Mouse (Mus musculus): Measurements from ENCODE around the gene Dennd4b. TPM values are rescaled to one million over a fixed set of nuclear protein-coding genes. Genes with fewer than 3 reads are reported as not detected.

The Dennd4b gene
- polyA plus RNA-seq (2016; fragmentation: Nextera tagmentation; extraction: Ambion mirVana) = 6.1 and 8.2 TPM in 2 replicates

GRCm38 (mm10) chr3:90265034-90265931 lies at the start of gene Dennd4b:
Gene Dennd4b, plus strand, starts transcription at chr3:90265185.
- peak within 1 kb of the TSS; percentile 78 for H3K4me2 ChIP-seq
- under 1% methylated on average over 82 of the region's 87 CpGs for WGBS
- no peaks in the 10 kb centered on the region for H3K27me3 ChIP-seq (replicated peaks)
- peak; percentile 89 for ATAC-seq (ENCODE audit: insufficient number of reproducible peaks, low FRiP score)
- peaks cover 49% of the 10 kb centered on the region for H3K36me3 ChIP-seq
- peak within 1 kb of the TSS; percentile 95 for H3K9ac ChIP-seq
- H3K9me3 ChIP-seq (replicated peaks) = no peaks in the 10 kb centered on the region
- H3K27ac ChIP-seq (ENCODE audit: poor library complexity, severe bottlenecking) = peak within 1 kb of the TSS; percentile 98
- H3K4me3 ChIP-seq = peak within 1 kb of the TSS; percentile 90
- peaks cover 20% of the 10 kb centered on the region for H3K4me1 ChIP-seq (replicated peaks)

DNA sequence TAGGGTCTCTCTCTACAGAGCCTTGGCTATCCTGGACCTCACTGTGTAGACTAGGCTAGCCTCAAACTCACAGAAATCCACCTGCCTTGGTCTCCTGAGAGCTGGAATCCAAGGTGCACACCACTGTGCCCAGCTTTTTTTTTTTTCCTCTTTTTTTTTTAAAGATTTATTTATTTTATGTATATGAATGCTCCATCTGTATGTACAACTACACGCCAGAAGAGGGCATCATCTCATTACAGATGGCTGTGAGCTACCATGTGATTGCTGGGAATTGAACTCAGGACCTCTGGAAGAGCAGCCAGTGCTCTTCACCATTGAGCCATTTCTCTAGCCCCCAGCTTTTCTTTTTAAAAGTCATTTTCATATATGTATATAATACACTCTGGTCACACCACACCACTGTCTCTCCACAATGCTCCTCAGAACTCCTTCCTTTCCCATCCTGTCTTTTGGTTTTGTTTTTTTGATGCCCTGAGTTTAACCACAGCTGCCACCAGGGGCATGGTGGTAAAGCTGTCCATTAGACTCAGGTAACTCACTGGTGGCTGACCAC lies 49.1 kb upstream of the Dennd4b start:
- Histone ChIP-seq H3K27me3 (replicated peaks) (no peaks in the 10 kb centered on the region), H3K4me2 (no peak overlapping the region), H3K4me1 (replicated peaks) (peaks cover 28% of the 10 kb centered on the region), H3K27ac (ENCODE audit: poor library complexity, severe bottlenecking) (no peak overlapping the region), H3K36me3 (peaks cover 18% of the 10 kb centered on the region), H3K4me3 (no peak overlapping the region), H3K9me3 (replicated peaks) (no peaks in the 10 kb centered on the region), H3K9ac (no peak overlapping the region)
- ATAC-seq (ENCODE audit: insufficient number of reproducible peaks, low FRiP score) = no peak
- WGBS = 18% methylated on average over 1 of the region's 1 CpGs

DNA sequence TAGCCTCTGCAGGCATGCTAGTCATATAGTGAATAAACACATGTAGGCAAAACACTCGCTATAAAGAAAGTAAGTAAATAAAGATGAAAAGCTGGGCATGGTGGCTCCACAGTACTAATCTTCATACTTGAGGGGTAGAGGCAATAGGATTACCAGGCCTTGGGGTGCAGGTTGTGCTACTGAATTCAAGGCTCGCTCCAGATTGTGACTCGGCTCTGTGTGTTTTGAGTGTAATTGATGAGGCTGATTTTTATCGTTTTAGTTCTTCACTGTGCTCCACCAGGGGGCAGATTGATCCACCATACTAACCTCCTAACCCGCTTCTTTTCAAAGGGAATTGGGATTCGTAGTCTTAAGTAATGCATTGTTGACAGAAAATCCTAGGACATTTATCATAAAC lies 44.9 kb upstream of the Dennd4b start:
- Histone ChIP-seq H3K36me3 (peaks cover 12% of the 10 kb centered on the region), H3K27me3 (replicated peaks) (no peaks in the 10 kb centered on the region), H3K9me3 (replicated peaks) (no peaks in the 10 kb centered on the region), H3K4me3 (peak overlapping the region; percentile 62), H3K4me1 (replicated peaks) (peaks cover 32% of the 10 kb centered on the region), H3K27ac (ENCODE audit: poor library complexity, severe bottlenecking) (peak overlapping the region; percentile 88), H3K4me2 (peak overlapping the region; percentile 89), H3K9ac (peak overlapping the region; percentile 20; the same call in 1 of the 2 replicates)
- ATAC-seq (ENCODE audit: insufficient number of reproducible peaks, low FRiP score) = no peak
- 20% methylated on average over 6 of the region's 6 CpGs for WGBS

- peak overlapping the region; percentile 62 for H3K4me3 ChIP-seq
- peak overlapping the region; percentile 89 for H3K4me2 ChIP-seq
- peak overlapping the region; percentile 76 for H3K9ac ChIP-seq
- H3K36me3 ChIP-seq = peaks cover 16% of the 10 kb centered on the region
- 0% methylated on average over 20 of the region's 20 CpGs for WGBS
- H3K4me1 ChIP-seq (replicated peaks) = peaks cover 32% of the 10 kb centered on the region
- H3K9me3 ChIP-seq (replicated peaks) = no peaks in the 10 kb centered on the region
- no peaks in the 10 kb centered on the region for H3K27me3 ChIP-seq (replicated peaks)
- peak; percentile 85 for ATAC-seq (ENCODE audit: insufficient number of reproducible peaks, low FRiP score)
- peak overlapping the region; percentile 88 for H3K27ac ChIP-seq (ENCODE audit: poor library complexity, severe bottlenecking)
These were observed 44.4 kb upstream of the Dennd4b start for GRCm38 (mm10) chr3:90220531-90220951.

- peak overlapping the region; percentile 88; the same call in 1 of the 2 replicates for H3K27ac ChIP-seq (ENCODE audit: poor library complexity, severe bottlenecking)
- H3K4me3 ChIP-seq = peak overlapping the region; percentile 62
- 17% methylated on average over 5 of the region's 5 CpGs for WGBS
- peak overlapping the region; percentile 89 for H3K4me2 ChIP-seq
- no peaks in the 10 kb centered on the region for H3K27me3 ChIP-seq (replicated peaks)
- no peaks in the 10 kb centered on the region for H3K9me3 ChIP-seq (replicated peaks)
- no peak for ATAC-seq (ENCODE audit: insufficient number of reproducible peaks, low FRiP score)
- H3K9ac ChIP-seq = peak overlapping the region; percentile 76
- H3K4me1 ChIP-seq (replicated peaks) = peaks cover 32% of the 10 kb centered on the region
- H3K36me3 ChIP-seq = peaks cover 22% of the 10 kb centered on the region
These were observed 43.9 kb upstream of the Dennd4b start for GRCm38 (mm10) chr3:90221123-90221522.

GRCm38 (mm10) chr3:90222455-90222854 lies 42.5 kb upstream of the Dennd4b start:
- H3K4me1 ChIP-seq (replicated peaks) = peaks cover 32% of the 10 kb centered on the region
- H3K27me3 ChIP-seq (replicated peaks) = no peaks in the 10 kb centered on the region
- H3K4me2 ChIP-seq = no peak overlapping the region
- no peak overlapping the region for H3K27ac ChIP-seq (ENCODE audit: poor library complexity, severe bottlenecking)
- peaks cover 24% of the 10 kb centered on the region for H3K36me3 ChIP-seq
- no peak for ATAC-seq (ENCODE audit: insufficient number of reproducible peaks, low FRiP score)
- H3K9ac ChIP-seq = no peak overlapping the region
- no peaks in the 10 kb centered on the region for H3K9me3 ChIP-seq (replicated peaks)
- H3K4me3 ChIP-seq = no peak overlapping the region
- WGBS = 80% methylated on average over 4 of the region's 4 CpGs

- no peak overlapping the region for H3K9ac ChIP-seq
- H3K4me3 ChIP-seq = no peak overlapping the region
- peaks cover 32% of the 10 kb centered on the region for H3K4me1 ChIP-seq (replicated peaks)
- H3K27ac ChIP-seq (ENCODE audit: poor library complexity, severe bottlenecking) = no peak overlapping the region
- no peak for ATAC-seq (ENCODE audit: insufficient number of reproducible peaks, low FRiP score)
- no peaks in the 10 kb centered on the region for H3K9me3 ChIP-seq (replicated peaks)
- H3K27me3 ChIP-seq (replicated peaks) = no peaks in the 10 kb centered on the region
- no peak overlapping the region for H3K4me2 ChIP-seq
- WGBS = 27% methylated on average over 3 of the region's 3 CpGs
- H3K36me3 ChIP-seq = peaks cover 24% of the 10 kb centered on the region
These were observed 42.0 kb upstream of the Dennd4b start for GRCm38 (mm10) chr3:90222941-90223340.

DNA sequence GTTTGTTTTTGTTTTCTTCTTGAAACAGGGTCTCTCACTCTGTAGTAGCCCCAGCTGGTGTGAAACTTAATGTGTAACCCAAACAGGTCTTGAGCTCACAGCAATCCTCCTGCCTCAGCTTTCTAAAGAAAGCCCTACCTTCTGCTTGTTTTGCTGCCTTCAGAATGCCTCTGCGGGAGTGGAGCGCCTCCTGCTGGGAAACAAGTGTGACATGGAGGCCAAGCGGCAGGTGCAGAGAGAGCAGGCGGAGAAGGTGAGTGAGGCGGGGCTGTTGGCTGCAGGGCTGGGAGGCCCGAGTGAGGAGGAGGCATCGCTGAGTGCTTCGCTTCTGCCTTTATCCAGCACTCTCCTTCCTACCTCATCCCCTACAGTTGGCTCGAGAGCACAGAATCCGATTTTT lies 40.7 kb upstream of the Dennd4b start:
- H3K9me3 ChIP-seq (replicated peaks) = no peaks in the 10 kb centered on the region
- H3K27ac ChIP-seq (ENCODE audit: poor library complexity, severe bottlenecking) = no peak overlapping the region
- H3K9ac ChIP-seq = no peak overlapping the region
- no peak overlapping the region for H3K4me2 ChIP-seq
- H3K4me1 ChIP-seq (replicated peaks) = peaks cover 32% of the 10 kb centered on the region
- ATAC-seq (ENCODE audit: insufficient number of reproducible peaks, low FRiP score) = no peak
- 72% methylated on average over 10 of the region's 10 CpGs for WGBS
- H3K4me3 ChIP-seq = no peak overlapping the region
- peaks cover 24% of the 10 kb centered on the region for H3K36me3 ChIP-seq
- no peaks in the 10 kb centered on the region for H3K27me3 ChIP-seq (replicated peaks)

DNA sequence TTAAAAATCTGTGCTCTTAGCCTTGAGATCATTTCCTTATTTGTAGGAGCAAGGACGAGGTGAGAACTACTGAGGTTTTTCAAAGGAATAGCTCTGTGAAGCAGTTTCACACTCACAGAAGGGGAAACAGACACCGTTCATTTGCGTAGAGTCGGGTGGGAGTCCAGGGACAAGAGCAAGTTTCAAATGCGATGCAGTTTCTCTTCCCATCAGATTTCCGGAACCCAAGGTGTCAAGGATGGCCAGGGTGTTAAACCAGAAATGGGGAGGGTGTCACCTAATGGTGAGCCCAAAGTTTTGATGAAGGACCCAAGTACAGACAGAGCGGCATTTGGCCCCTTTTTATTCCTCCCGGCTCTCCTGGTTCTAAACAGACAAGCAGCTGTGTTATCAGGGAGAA lies 33.9 kb upstream of the Dennd4b start:
- peak overlapping the region; percentile 84 for H3K4me3 ChIP-seq
- peak overlapping the region; percentile 80 for H3K9ac ChIP-seq
- WGBS = 11% methylated on average over 8 of the region's 8 CpGs
- H3K4me2 ChIP-seq = peak overlapping the region; percentile 81
- peaks cover 25% of the 10 kb centered on the region for H3K36me3 ChIP-seq
- no peaks in the 10 kb centered on the region for H3K27me3 ChIP-seq (replicated peaks)
- no peak for ATAC-seq (ENCODE audit: insufficient number of reproducible peaks, low FRiP score)
- H3K9me3 ChIP-seq (replicated peaks) = no peaks in the 10 kb centered on the region
- H3K27ac ChIP-seq (ENCODE audit: poor library complexity, severe bottlenecking) = peak overlapping the region; percentile 93; the same call in 1 of the 2 replicates
- H3K4me1 ChIP-seq (replicated peaks) = peaks cover 5% of the 10 kb centered on the region

GRCm38 (mm10) chr3:90231507-90232333 lies 33.3 kb upstream of the Dennd4b start, which contains the start of gene Jtb:
Gene Jtb, plus strand, starts transcription at chr3:90231597.
- Histone ChIP-seq H3K9me3 (replicated peaks) (no peaks in the 10 kb centered on the region), H3K4me3 (peak within 1 kb of the TSS; percentile 84), H3K36me3 (peaks cover 26% of the 10 kb centered on the region), H3K4me1 (replicated peaks) (peaks cover 5% of the 10 kb centered on the region), H3K9ac (peak within 1 kb of the TSS; percentile 80), H3K4me2 (peak within 1 kb of the TSS; percentile 81), H3K27me3 (replicated peaks) (no peaks in the 10 kb centered on the region), H3K27ac (ENCODE audit: poor library complexity, severe bottlenecking) (peak within 1 kb of the TSS; percentile 93)
- WGBS = under 1% methylated on average over 61 of the region's 61 CpGs
- ATAC-seq (ENCODE audit: insufficient number of reproducible peaks, low FRiP score) = peak; percentile 95

All from heart, embryonic 12.5 days (tissue).